Mouse (Mus musculus) cerebellum, postnatal 4 days (tissue): ENCODE data around the gene Nolc1.

ENCODE experiments used
- DNase-seq, 2 experiments: peaks; one replicate each; pipeline ENCODE4 v3.0.0; 2022; ENCODE audit warnings: low spot score in 2 of 2, mixed read lengths in 1 of 2

Gene Nolc1

DNA sequence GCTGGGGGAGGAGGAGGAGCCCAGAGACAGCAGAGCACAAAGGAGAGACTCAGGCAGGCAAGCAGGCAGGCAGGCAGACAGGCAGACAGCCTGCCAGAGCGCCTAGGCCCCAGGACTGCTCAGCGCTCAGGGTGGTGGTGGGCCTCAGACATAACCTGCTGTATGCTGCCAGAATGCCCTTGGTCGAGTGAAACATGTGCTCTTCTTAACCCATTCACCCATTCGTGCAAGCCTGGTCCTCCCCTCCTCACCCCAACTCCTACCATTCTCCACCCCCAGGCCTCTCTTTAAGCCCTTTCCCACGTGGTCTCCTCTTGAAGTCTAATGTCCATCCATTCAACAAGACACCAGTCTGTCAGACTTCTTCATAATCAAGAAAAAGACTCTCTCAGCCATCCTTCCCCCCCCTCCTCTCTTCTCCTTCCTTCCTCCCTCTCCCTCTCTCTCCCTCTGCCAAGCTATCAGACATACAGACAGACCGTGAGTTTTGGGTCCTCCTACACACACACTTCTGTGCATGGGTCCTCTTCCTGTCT, 33.1 kb upstream of the Nolc1 start:
- DNase-seq = peak in 1 of 2 experiments; percentile 45

DNA sequence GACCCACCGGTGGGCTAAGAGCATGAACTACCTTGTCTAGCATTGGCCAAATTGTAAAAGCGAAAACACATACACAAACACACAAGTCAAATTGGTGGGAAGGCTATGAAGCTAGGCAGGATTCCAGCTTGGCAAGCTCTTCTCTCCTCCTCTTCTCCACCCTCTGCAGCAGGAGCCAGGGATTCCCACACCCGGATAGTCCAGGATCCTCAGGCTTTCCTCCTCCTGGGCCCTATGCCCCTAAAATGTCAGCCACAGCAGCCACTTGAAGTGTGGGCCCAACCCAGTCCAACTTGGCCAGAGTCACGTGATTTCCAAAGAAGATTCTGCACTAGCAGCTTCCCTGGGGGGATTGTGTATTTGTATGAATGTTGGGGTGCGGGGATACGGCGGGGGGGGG, 32.3 kb upstream of the Nolc1 start:
- no peak for DNase-seq

DNA sequence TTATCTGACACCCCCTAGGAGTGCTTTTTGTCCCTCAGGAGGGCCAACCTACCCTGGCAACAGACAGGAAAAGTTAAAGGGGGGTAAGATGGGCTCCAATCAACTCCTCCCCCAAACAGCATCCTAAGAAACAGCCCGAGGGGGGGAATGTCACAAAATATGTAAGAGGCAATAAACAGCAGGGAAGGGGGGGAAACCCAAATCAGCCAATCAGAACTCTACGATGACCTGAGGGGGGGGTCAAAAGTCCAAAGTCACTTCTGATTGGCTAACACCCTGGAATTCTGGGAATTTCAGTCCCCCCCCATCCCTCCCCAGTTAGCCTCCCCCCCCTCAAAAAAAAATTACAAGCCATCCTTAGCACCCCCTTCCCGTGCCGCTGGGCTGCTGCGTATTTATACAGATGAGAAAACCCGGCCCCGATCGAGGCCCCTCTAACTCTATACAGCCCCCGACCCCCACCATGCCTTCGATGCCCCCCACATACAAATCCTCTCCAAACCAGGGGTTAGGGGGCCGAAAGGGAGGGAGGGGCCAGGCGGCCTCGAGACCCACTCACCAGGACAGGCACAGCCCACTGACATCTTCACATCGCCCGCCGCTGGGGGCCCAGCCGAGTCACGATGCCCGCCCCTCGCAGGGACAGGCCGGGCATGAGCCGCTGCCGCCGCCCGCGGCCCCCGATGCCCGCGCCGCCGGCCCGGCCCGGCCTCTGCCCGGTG, 31.2 kb upstream of the Nolc1 start, which contains the start of gene Pprc1:
TSS of gene Pprc1 (plus strand) at position 616 of the 722 bp plus-strand sequence.
- DNase-seq = no peak

DNA sequence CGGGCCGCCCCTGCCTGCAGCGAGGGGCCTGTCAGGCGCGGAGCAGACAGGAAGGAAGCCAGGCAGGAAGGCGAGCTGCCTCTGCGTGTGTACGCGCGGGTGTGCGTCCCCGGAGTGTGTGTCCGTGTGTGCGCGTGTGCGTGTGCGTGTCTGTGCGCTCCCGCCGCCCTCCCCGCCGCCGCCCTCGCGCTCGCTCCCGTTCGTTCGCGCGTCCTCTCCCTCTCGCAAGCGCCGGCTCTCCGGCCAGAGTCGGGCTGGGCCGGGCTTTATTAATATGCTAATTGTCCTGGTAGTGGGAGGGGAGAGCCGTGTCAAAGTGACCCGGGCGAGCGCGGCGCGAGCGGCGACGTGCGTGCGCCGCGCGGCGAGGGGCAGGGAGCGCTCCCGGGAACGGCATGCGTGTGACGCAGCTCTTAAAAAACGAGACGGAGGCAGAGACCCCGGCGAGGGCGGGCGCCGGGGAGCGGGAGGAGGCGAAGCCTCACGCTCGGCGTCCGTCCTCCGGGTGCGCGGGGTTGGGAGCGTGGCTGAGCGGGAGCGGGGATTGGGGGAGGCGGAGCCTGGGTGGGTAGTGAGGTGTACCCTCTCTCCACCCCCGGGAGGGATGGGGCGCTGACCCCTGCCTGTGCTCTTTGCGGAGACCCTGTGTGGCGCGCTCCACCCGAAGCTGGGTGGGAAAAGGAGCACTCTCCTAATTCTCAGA, 30.5 kb upstream of the Nolc1 start, which contains the start of gene Ldb1:
TSS of gene Ldb1 (minus strand) at position 222 of the 703 bp plus-strand sequence.
- DNase-seq = peak; percentile 55 to 81

DNA sequence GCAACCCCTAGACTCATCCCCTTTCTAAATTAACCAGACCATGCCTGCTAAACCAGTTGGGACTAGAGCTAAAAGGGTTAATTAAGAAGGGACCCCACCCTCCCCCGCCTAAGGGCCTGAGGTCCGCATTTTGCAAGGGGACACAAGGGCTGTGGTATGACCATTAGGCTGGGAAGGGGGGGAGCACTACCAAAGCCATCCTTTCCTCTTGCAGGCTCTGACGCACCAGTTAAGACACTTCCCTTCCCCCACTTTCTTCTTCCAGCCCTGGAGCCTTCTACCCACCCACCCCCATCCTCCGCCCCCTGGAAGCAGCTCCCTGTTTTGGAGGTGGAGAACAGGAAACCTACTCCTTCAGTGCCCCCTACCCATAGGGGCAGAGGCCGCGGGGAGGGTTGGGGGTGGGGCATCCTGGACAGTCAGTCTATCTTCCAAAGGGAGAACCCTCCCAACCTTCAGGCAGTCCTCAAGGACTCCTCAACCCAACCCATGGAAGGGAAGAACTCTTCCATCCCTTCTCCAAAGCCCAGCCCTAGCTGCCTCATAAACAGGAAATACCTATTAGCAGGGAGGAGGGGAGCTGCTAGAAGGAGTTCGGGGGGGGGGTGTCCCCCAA, 29.9 kb upstream of the Nolc1 start:
- DNase-seq = peak in 1 of 2 experiments; percentile 39

DNA sequence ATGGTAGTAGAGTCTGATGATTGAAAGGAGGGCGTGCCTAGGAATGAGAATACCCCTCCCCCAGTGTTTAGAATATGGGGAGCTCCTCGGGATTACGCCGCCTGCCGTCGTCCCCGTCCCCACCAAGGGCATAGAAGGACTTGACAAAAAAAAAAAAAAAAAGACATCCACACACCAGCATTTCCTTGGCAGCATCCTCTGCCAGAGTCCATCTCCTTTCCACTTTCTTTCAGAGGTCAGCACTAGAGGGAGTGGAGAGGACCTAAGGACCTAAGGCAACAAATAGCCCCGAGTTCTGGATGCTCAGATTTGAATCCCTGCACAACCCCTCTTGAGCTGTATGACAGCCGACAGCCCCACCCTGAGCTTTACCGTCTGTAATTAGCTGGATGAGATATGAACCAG, 29.0 kb upstream of the Nolc1 start:
- DNase-seq = no peak

DNA sequence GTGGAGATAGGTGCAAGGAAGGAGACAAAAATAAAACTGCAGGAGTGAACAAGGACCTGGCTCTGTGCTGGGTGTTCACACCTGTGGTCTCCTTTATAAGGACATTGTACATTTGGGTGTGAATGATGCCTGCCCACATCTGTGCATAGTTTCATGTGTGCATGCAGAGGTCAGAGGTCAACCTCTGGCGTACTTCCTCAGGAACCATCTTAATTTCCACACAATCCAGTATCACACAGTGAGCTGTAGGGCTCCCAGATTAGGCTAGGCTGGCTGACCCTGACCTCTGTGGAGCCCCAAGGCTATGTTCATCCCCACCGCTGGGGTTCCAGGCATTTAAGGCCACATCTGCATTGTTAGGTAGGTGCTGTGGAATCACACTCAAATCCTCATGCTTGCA, 28.2 kb upstream of the Nolc1 start:
- DNase-seq = no peak

DNA sequence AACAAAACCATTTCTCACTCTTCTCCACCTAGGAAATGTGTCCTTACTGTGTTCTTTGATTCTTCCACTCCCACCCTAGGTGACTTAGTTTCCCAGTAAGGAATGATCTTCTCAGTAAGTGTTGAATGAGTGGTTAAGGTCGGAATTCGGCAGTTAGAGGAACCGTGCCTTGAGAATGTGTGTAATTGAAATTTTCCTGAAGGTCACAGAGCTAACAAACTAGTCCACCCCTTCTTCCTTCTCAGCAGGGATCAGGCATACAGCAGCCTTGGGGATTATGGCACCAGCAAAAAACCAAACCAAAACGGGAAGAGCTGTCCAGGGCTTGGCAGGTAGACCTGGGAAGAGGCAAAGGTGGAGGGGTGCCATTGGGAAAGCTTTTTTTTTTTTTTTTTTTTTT, 26.5 kb upstream of the Nolc1 start:
- DNase-seq = no peak

DNA sequence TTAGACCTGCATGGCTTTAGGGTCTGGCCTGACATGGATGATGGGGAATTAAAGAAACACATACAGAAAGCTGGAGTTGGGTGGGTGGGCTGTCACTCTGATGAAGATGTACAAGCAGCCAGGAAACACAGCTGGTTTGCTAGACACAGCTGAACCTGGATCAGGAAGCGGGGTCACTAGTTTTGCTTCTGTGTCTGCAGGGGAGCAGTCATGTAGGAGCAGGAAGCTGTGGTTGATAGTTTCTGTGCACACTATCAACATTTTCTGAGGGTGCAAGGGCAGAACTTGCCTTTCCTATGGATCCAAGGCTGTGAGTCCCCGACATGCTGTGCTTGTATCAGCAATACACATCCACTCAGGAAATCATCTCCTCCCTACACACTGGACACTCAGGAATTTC, 25.2 kb upstream of the Nolc1 start:
- no peak for DNase-seq

DNA sequence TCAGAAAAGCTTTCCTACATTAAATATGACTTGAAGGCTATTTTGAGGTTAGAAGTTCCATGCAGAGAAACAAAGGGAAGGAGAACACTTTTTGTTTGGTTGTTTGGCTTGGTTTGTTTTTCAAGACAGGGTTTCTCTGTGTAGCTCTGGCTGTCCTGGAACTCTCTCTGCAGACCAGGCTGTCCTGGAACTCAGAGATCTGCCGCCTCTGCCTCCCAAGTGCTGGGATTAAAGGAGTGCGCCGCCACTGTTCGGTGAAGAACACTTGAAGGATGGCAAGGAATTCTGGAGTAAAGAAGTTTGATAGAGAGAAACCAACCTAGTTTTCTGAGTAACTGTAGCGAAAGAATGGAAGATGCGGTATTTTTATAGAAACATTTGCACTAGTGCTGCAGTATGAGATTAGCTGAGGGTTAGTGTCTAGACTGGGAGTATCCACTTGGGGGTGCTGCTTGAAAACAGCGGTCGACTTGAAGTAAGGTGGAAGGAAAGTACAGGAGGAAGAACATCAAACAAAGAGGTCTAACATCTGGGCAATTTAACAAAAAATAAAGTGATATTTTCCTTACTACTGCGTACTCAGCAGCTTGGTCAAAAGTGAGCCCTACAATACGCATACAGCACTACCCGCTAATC, 19.8 kb upstream of the Nolc1 start:
- DNase-seq = no peak

DNA sequence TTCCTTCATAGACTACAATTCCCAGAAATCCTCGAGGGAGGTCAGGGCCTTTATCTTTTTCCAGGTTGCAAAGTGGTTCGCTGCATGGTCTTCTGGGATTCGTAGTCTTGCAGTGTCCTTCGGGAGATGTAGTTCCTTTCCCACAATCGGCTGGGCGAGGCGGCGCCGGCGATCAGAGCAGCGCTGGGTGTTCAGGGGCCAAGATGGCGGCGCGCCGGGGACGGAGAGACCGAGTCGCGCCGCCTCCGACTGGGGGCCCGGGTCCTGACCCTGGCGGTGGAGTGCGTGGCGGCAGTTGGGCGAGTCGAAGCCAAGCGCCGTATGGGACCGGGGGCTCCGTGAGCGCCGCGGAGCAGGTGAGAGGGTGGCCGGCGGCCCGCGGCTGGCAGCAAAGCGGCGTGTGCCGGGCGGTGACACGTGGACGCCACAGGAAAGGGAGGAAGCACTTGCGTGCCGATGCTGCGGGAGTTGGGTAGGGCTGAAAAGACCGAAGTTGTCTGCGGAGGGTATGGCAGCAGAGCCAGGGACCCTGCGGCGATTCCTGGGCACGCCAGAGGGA, 19.2 kb upstream of the Nolc1 start:
- peak; percentile 73 to 91 for DNase-seq

DNA sequence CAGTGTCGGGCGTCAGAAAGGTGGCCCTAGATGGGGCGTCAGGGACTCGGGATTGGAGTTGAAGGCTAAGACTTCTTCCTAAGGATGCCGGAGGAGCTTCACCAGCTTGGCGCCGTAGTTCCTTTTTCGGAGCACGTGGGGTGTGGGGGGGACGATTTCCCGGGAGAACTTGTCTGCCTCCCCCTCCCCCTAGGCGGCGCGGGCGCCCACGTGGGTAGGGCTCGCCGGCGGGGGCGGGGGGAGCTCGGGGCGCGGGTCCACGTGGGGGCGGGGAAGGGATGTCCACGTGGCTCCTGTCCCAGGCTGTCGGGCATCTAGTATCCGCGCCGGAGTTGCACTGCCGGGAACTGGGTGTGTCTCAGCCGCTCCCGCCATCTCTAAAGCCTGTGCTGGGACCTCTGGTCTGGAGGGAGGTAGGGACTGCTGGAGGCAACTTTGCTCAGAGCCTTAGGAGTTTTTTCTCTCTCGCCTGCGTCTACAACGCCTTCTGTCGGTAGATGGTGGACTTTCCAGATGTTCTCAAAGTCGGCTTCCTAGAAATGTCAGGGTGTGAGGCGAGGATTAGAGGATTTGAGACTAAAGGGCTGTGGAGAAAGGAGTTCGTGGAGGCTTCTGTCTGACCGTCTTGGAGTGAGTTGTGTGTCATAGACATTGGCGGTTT, 18.6 kb upstream of the Nolc1 start:
- DNase-seq = peak; percentile 52 to 77

DNA sequence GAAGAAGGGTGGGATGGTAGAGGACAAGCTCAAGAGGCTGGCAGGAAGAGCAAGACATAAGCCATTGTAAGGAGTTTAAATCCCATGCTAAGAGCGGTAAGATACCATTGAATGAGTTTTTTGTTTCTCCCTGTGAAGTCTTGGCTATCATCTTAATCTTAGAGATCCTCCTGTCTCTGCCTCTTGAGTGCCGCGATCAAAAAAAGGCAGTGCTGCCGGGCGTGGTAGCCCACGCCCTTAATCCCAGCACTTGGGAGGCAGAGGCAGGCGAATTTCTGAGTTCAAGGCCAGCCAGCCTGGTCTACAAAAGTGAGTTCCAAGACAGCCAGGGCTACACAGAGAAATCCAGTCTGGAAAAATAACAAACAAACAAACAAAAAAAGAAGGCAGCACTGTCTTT, 17.2 kb upstream of the Nolc1 start:
- DNase-seq = no peak

DNA sequence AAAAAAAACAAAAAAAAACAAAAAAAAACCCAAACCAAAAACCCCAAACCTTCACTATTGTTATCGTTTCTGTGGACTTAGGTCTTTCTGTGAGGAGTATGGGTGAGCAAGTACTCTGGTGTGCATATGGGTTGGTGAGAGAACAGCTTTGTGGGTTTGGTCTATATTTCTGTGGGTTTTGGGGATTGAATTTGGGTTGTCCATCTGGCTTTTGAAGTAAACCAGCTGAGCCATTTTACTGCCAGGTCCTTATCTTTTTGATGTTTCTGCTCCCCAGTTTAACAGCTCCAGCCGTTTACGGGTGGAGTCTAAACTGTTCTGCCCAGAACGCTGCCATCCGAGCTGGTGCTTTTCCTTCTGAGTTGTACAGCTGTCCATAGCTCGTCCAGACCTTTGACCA, 14.8 kb upstream of the Nolc1 start:
- no peak for DNase-seq

DNA sequence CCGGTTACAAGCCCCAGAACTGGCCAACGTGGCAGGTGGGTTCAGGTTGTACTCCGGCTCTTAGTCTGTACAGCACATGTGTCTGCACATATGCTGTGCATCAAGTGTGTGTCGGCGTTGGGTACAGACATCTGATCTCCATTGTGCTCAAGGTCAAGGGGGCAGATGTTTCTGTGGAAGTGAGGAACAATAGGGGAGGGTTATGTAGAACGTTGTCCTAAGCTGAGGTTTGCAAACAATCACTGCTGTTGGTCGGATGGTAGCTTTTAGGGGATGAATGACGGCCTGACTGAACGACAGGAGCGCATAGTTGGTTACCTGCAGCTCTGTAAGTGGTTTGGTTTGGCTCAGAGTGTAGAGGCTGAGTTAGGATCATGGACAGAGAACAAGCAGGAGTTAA, 7.6 kb upstream of the Nolc1 start:
- DNase-seq = no peak

DNA sequence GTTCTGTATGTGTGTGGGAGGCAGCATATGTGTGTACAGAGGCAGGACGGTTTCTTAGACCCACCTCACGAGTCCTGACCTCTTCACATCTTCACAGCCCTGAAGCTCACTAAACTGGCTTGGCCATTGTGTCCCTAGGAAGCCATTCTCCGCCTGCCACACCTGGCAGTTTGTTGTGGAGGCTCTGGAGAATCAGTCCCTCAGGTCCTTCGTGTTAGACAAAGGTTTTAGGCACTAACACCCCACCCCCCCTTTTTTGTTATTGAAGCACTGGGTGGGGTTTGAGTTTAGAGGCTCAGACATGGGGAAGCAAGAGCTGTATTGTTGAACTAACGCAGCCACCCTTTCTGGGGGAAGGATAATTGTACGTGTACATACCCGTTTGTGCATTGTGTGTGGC, 2.4 kb upstream of the Nolc1 start:
- DNase-seq = no peak

DNA sequence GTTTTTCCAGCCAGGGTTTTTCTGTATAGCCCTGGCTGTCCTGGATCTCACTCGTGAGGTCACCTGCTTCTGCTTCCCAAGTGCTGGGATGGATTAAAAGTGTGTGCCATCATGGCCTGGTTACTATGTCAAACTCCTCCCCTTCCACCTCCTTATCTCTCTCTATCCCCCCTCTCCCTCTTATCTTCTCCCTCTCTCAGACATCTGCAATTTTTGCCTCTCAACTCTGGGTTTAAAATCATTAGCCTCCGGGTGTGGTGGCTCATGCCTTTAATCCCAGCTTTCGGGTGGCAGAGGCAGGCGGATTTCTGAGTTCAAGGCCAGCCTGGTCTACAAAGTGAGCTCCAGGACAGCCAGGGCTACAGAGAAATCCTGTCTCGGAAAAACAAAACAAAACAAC, 1.4 kb upstream of the Nolc1 start:
- no peak for DNase-seq

DNA sequence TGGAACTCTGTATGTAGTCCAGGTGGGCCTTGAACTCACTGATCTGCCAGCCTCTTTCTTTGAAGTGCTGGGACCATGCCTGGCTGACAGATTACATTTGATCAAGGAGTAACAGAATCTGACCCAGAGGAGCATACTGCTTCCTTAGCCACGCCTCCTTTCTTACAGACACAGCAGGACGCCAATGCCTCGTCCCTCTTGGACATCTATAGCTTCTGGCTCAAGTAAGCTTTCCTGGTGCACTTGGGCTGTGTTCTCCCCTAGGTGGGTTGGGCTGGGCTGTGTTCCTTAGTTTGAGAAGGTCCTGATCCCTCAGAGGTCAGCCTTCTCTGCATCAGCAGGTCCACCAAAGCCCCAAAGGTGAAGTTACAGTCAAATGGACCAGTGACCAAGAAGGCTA, 2.9 kb downstream of the Nolc1 start:
- no peak for DNase-seq

DNA sequence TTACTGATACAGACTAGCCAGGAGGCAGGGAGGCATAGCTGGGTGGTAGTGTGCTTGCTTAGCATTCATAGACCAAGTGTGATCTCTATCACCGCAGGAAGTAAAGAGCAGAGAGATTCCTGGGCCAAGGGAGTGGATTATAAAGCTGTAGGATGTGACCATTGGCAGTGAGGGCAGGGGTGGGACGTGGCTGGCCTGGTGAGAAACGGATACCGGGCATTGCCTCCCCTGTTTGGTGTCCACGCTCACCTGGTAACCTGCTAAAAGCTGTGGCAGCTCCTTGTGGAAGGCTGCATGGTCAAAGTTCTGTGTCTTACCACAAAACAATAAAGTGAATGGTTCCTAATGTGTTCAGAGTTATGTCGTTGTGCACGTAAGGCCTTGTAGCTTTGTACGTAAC, 9.5 kb downstream of the Nolc1 start:
- DNase-seq = no peak

DNA sequence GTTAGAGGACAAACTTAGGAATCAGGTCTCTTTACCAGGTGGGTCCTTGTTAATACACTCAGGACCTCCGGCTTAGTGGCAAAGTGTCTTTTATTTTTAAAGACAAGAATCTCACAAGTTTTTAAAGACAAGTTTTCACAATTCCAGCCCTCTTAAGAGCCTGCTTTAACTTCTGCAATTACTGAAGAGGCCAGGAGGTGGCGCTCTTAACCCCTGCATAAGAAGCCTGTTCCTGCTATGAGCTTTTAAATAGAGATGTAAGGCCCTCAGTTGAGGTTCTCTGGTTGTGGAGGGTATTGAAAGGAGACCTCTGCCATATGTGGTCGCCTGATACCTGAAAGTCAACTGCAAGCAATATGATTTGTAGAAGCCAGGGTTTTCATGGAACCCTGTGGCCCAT, 10.7 kb downstream of the Nolc1 start:
- peak in 1 of 2 experiments; percentile 56 for DNase-seq

DNA sequence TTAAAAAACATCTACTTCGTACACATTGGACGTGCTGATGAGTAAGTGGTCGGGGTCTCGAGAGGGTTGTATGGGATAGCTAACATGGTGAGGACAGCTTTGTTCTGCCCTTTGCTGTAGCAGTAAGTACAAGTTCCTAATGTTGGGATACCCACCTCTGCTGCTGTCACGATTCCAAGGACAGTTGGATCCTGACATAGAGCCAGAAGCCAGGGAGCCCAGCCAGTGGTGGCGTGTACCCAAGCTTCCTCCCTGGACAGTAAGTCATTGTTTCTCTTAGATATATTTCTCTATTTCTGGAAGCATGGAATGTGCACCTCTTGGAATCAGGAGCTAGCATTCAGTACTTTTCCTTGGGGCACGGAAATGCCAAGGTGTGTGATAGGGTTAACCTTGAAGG, 12.2 kb downstream of the Nolc1 start:
- no peak for DNase-seq
